Mouse (Mus musculus) layer of hippocampus, postnatal 14 days (tissue): ENCODE data around the gene Runx1. TPM values are rescaled to one million over a fixed set of nuclear protein-coding genes. Genes with fewer than 3 reads are reported as not detected.

Source experiments
- DNase-seq, 2 experiments: peaks; one replicate each; pipeline ENCODE4 v3.0.0; 2021 to 2022; ENCODE audit warnings: low spot score in 2 of 2, mixed read lengths in 1 of 2
- total RNA-seq, 2 experiments: library from RNA; stranded (reverse); gene quantifications; 2 replicates each; pipeline ENCODE4 v1.2.3; 2021

Runx1 gene
- total RNA-seq, 2 experiments from 2014 or later, result 1.9 to 2.6 TPM

- DNase-seq, result no peak
Measured at GRCm38 (mm10) chr16:92800845-92801244, 25.1 kb downstream of the Runx1 start.

DNA sequence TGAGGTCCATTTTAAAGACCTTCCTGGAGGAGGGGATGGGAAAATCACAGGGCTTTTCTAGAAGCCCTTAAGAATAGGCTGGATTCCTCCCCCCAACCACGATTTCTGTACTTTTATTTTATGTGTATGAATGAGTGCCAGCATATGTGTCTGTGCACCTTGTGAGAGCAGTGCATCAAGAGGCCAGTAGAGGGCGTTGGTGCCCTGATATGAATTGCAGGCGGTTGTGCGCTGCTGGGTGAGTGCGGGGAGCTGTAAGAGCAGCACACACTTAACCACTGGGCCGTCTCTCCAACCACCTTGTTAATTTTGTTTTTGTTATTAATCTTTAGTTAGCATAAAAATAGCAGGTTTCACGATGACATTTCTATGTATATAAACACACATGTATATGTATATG is 26.0 kb downstream of the Runx1 start:
- no peak for DNase-seq

- DNase-seq, result no peak
Measured at GRCm38 (mm10) chr16:92794197-92794596, 31.8 kb downstream of the Runx1 start.

DNA sequence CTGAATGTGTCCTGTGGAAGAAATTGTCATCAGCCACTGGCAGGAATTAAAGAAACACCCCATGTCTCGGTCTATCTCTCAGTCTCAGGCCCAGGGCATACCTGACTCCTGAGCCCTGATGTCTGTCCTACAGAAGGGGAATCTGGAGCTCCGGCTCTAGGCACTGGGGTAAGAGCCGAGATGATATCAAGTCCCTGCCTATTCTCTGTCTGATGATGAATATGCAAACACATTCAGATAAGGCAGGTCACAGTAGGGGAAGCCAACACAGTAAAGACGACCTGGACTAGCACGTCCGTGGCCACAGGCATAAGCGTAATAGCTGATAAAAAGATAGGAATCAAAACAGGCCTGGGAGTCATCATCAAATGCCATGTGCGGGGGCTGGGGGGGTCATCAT is 32.2 kb downstream of the Runx1 start:
- no peak for DNase-seq

GRCm38 (mm10) chr16:92792905-92793304 is 33.0 kb downstream of the Runx1 start:
- DNase-seq, result no peak

DNA sequence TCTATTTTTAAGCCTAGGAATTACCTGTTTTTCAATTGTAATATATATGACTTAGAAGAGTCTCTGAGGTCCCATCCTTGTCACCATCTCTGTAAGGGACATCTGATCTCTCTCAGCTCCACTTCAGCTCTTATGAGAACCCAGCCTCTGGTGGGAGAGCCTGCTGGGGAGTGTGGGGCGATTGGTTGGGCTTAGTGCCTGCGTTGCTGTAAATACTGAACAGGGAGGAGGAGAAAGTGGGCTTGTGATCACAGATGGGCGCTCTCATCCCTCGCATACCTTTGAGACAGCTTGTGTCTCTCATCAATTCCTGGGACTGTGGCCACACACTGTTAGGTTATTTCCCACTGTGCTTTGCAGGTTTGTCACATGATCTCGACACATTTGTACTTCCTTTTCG is 35.3 kb downstream of the Runx1 start:
- DNase-seq, result no peak

- DNase-seq, result no peak
Measured at GRCm38 (mm10) chr16:92789840-92790239, 36.1 kb downstream of the Runx1 start.

DNA sequence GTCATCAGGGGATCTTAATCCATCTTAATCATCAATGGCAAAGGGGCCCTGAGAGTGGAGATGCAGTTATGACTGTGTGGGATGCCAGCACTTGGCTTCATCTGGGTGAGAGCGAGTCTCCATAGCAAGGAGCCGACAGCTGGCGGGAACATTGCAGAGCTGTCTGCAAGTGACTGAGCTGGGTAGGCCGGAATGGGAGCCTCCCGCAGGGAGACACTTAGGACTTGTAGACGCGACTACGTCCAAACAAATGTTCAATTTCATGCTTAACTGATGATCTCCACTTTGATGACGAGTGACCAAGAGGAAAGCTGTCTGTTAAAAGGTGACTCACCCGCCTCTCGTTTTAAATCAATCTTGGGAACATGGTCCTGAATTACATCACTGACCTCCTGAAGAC is 37.5 kb downstream of the Runx1 start:
- DNase-seq, result no peak

DNA sequence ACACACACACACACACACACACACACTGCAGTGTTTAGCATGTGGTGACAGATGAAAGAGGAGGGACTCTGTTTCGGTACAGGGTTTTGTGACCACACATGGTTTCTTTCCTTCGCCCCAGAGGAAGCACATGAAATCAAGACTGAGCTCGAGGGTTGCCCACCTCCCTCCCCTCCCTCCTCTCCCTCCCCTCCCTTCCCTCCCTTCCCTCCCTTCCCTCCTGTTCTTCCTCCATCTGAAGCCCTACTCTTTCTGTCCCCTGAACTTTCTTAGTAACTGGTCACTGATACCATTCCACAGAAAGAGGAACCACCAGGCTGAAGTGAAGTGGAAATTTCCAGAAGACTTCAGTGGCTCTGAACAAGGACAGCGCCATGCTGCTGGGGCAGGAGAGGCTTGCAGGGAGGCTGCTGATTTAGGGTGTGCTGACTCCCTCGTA is 39.0 kb downstream of the Runx1 start:
- DNase-seq, result no peak

DNA sequence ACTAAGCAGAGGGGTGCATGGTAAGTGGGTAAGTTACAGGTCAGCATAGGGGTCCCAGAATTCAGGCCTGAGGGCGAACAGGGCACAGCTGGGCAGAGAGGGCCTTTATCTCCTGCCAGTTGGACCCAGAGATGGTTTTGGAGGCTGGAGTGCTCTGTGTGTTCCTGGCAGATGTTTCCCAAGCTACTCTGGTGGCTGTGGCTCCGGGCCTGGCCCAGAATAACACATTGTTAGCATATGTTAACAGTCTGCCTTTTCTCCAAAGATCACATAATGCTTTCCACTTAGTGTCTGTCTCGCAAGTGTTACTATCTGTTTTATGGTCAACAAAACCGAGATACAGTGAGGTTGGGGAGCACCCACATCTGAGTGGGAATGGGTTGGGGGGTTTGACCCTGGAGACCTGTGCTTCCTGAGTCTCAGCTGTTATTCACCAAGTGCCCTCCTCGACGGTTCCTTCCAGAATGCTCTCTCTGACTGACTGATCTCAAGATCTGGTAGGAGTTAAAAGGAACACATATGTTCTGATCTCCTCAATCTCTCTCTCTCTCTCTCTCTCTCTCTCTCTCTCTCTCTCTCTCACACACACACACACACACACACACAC is 39.6 kb downstream of the Runx1 start:
- DNase-seq, result no peak

DNA sequence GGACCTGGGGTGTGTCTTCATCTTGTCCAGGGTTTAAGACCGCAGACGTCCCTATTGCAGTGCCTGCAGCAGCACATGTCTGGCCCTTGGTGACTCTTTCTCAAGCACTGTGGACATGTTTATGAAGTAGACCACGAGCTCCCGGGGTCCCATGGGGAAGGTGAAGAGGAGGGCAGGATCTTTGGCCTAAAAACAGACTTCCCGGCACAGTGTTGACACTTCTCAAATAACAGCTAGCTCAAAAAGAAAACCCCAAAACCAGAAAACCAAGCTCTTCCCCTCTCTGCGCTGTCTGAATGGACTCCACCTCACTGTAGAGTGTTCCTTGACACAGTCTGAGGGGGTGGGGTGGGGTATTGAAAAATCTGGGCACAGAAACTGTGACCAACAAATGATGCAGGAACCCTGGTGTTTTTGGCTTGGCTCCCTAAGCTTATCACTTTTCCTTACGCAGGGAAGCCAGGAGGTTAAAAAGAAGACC is 42.3 kb downstream of the Runx1 start:
- no peak for DNase-seq

- no peak for DNase-seq
Measured at GRCm38 (mm10) chr16:92782408-92782807, 43.5 kb downstream of the Runx1 start.

DNA sequence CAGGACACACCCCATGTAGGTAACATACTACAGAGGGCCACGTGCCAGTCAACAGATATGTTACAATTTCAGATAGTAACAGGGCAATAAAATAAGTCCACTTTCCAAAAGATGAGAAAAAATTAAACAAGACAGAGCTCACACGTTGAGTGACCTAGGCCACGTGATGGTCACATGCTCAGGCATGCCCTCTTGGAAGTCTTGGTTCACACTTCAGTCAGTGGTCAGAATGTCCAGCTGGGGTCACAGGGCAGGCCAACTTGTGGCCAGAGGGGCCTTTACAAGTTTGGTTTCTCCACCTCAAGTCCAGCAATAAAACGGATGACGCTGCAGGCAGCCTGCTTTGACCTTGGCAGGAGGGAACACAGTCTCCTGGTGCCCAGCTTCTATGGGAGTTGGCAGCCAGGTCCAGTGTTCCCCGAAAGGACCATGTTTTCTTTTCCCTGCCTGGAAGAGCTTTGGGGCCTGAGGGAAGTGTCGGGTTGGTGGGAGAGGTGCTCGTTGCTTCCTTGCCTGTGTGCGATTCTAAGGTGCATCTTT is 46.0 kb downstream of the Runx1 start:
- DNase-seq, result no peak

GRCm38 (mm10) chr16:92779175-92779574 is 46.8 kb downstream of the Runx1 start:
- DNase-seq, result no peak

DNA sequence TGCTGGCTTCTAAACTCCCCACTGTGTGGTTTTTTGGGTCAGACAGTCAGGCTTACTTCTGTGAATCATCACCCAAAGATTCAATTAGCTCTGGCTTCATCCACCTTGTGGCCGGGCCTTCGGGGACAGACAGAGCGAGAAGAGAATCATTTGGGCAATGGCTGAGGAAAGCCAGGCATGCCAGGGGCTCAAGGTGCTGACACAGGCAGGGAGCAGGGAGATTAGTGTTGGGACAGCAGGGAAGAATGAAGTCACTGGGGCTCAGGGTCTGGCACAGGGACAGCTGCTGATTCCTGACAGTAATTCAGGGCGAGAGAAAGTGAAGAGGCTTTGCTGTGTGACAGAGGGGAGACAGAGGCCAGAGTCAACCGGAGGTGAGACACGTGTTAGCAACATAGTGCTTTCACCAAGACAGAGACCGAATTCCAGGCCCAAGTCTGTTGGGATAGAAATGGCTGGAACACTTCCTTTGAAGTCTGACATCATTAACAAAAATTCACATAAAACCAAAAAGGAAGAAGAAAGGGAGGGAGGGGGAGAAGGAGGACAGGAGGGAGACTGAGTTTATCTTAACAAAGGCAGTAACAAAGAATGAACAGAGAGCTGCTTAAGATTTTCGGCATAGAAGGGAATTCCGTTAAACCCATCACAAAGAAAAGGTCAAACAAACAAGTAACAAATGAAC is 47.7 kb downstream of the Runx1 start:
- DNase-seq, result no peak

DNA sequence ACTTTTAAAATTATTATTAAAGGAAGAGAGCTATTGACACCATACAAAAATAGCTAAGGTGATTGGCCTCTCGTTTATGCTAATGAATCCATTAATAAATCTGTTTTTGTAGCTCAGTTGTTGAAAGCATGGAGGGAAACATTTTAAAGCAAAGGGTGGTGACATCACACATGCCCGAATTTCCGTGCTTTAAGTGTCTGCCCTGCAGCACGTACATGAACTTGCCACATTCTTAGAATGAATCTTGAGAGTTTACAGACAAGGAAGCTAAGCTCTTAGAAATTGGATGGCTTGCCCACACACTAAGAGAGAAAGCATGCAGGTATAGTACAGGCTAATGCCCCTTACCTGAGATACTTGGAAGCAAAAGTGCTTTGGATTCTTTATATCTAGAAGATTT is 58.1 kb downstream of the Runx1 start:
- no peak for DNase-seq

DNA sequence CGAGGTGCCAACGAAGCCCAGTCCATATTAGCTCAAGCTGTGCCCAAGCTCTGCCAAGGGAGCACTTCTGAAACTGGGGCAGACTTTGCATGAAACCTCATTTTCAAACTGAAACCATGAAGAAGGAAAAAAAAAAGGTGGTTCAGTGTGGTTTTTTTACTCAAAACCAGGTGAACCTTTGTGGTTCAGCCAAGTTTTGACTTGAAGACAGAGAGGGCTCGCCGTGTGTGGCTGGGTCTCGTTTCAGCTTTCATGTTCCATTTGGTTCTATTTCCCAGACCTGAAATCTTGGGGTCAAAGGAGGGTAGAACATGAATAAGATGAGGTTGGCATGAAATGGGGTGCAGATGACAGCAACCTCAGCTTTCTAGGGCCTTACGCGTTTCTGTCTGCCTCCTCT is 58.5 kb downstream of the Runx1 start:
- no peak for DNase-seq

DNA sequence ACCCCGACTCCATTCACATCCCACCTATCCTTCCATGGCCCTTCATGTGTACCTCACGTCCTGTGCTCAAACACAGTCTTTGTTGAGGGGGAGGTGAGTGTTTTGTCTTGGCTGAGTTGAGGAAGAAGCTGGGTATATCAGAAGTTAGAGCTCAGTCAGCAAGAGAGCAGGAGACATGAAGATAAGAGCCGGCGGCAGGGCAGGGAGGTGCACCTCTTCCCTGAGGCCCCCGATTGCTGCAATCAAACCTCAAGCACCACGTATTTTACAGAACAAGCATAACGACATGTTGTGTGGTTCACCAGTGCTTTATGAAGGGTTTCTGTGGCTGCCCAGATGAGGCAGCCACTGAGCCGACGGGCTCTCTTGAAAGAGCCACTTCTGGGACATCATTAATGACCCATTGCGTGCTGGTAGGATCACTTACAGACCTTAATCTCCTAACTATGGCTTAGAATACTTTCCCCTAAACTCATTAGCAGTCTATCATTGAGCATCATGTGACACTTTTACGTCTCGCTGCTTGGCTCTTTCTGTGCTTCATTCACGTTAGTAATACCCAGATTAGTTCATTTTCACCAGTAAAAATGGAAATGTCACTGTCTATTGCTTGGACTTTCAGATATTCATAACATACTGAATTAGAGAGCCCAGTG is 61.1 kb downstream of the Runx1 start:
- DNase-seq, result no peak

DNA sequence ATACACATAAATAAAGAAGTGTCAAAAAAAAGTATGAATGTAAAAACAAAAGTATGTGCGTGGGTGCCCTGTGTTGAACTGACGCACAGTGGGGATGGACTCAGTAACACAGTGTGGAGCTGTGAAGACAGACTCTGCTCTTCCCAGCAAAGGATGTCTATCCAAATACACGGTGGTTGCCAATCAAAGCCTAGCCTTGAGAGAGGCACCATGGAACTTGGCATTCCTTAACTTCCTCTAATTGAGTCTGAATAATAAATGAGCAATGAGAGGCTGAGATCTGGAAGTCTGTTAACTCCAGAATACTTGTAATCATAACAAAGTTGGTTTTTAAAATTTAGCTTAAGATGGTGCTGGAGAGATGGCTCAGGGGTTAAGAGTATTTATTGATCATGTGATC is 62.3 kb downstream of the Runx1 start:
- no peak for DNase-seq

DNA sequence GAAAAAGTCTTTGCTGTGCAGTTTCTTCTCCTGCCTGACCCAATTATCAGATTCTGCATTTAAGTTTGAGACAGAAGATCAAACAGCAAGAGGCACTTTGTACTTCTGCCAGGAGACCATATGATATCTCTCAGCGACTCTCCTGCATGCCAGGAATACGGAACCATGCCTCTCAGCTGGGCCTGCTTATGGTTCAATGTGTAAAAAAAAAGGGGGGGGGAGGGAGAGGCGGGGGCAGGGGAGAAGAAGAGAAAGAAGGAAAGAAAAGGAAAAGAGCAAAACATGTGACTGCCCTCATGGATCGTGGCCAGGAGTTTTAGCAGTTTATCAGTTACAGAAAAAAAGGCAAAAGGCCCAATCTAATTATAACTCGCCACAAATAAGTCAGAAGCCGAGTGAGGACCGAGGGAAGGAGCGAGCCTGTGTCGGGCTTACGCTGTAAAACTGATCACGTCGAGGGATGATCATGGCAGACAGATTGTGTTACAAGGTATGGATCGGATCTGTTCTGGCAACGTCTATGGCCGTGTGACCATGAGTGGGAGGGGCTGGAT is 63.9 kb downstream of the Runx1 start:
- DNase-seq, result peak in 1 of 2 experiments; percentile 35

- DNase-seq, result no peak
Measured at GRCm38 (mm10) chr16:92760091-92760490, 65.9 kb downstream of the Runx1 start.

- no peak for DNase-seq
Measured at GRCm38 (mm10) chr16:92757564-92757963, 68.4 kb downstream of the Runx1 start.
